Comparison of ENCODE assay signal across 9 mouse cellular contexts in the genomic region with DNA sequence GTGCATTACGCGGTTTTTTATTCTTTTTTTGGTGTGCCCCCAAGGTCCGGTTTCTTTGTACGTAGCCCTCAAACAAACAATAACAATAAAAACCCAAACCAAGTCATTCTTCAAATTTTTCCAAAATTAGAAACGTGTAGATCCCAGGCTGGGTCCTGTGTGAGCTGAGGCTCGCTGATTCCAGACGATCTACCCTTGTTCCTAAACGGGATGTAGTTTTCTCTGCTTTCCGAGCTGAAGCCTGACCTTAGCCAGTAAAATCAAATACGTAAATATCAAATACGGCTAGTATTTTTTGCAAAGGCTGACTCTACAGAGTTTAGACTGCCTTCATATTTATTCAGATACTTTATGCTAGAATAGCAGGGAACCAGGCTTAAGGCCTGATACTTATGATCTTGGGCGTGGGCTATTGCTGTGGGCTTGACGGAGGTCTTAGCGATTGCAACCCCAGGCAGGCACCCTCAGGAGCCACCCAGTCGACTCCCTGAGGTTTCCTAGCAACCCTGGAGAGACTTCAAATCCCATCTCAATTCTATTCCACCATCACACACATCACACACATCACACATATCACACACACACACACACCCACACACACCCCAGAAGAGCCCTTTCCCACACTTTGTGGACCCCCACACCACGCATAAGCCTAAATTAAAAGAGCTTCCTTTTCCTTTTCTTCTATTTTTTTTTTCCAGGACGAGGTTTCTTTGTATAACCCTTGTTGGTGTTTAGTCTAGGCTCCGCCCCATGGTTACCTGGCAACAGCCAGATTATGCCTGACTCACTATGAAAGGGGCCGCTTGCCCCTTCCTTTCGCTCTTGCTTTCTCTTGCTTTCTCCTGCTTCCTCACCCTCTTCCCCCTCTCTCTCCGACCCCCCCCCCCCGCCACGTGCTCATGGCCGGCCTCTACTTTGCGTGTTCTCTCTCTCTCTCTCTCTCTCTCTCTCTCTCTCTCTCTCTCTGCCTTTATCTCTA. TPM values are rescaled to one million over a fixed set of nuclear protein-coding genes. Genes with fewer than 3 reads are reported as not detected.
DNase-seq lines count a peak whose midpoint lies in the region; ATAC-seq lines count a peak whose summit lies in the region.
"Had no signal": no experiment of that assay in that cellular context is flagged by ENCODE, and none has a peak within 500 bp of the region (broad histone marks: within the 10 kb centered on the region; RNA-seq: fewer than 3 reads in every experiment).

No protein-coding gene starts in this region.

- 5% methylated on average over 21 of the region's 25 CpGs for WGBS in intestine, embryonic 16.5 days
- WGBS in limb, embryonic 11.5 days: 24% methylated on average over 24 of the region's 25 CpGs
- WGBS in midbrain, embryonic 13.5 days: 7% methylated on average over 23 of the region's 25 CpGs

- peak; percentile 73 for DNase-seq in layer of hippocampus, adult 11-12 months (ENCODE audit: low spot score)
- DNase-seq in layer of hippocampus, adult 9-10 months (ENCODE audit: low spot score): no peak
- peak; percentile 97 for DNase-seq in embryo, embryonic 10.5 days (ENCODE audit: low spot score)
- DNase-seq in limb, embryonic 11.5 days (ENCODE audit: low spot score): peak; percentile 86
- DNase-seq in spleen, adult 18-20 months: peak; percentile 51 to 73

- peak overlapping the region; percentile 70 for H3K9ac ChIP-seq in intestine, embryonic 16.5 days (ENCODE audit: low read depth, low read length)
- H3K9ac ChIP-seq in limb, embryonic 11.5 days (ENCODE audit: low read length): peak overlapping the region; percentile 61
- peak overlapping the region; percentile 65 for H3K9ac ChIP-seq in midbrain, embryonic 13.5 days (replicated peaks)

- H3K9me3 ChIP-seq in intestine, embryonic 16.5 days (ENCODE audit: control insufficient read depth, low read length): no peaks in the 10 kb centered on the region
- H3K9me3 ChIP-seq in limb, embryonic 11.5 days (ENCODE audit: control insufficient read depth, low read length): no peaks in the 10 kb centered on the region
- no peaks in the 10 kb centered on the region for H3K9me3 ChIP-seq in midbrain, embryonic 13.5 days

- H3K4me2 ChIP-seq in intestine, embryonic 16.5 days (ENCODE audit: low read depth, low read length): peak overlapping the region; percentile 61
- H3K4me2 ChIP-seq in limb, embryonic 11.5 days (ENCODE audit: low read depth, severe bottlenecking): peak overlapping the region; percentile 55
- H3K4me2 ChIP-seq in midbrain, embryonic 13.5 days (replicated peaks): peak overlapping the region; percentile 56

- no peaks in the 10 kb centered on the region for H3K36me3 ChIP-seq in intestine, embryonic 16.5 days (ENCODE audit: control insufficient read depth, insufficient read depth, low read length)
- H3K36me3 ChIP-seq in limb, embryonic 11.5 days (ENCODE audit: control insufficient read depth, insufficient read depth, low read length): no peaks in the 10 kb centered on the region
- no peaks in the 10 kb centered on the region for H3K36me3 ChIP-seq in midbrain, embryonic 13.5 days

- ATAC-seq in granulocyte monocyte progenitor cell, adult 5-6 weeks (replicated peaks; ENCODE audit: poor library complexity, severe bottlenecking): peak; percentile 30
- peak; percentile 24 for ATAC-seq in intestine, embryonic 16.5 days
- ATAC-seq in limb, embryonic 11.5 days (ENCODE audit: insufficient number of reproducible peaks, low FRiP score, low TSS enrichment, low read depth): no peak
- ATAC-seq in midbrain, embryonic 13.5 days: peak; percentile 78

- peaks cover 26% of the 10 kb centered on the region for H3K4me1 ChIP-seq in intestine, embryonic 16.5 days (ENCODE audit: control insufficient read depth, insufficient read depth, low read length)
- peaks cover 19% of the 10 kb centered on the region for H3K4me1 ChIP-seq in limb, embryonic 11.5 days (ENCODE audit: control insufficient read depth, insufficient read depth, low read length)
- peaks cover 28% of the 10 kb centered on the region for H3K4me1 ChIP-seq in midbrain, embryonic 13.5 days (replicated peaks)

- peak overlapping the region; percentile 34 for H3K4me3 ChIP-seq in intestine, embryonic 16.5 days (ENCODE audit: low read length)
- H3K4me3 ChIP-seq in limb, embryonic 11.5 days (ENCODE audit: low read depth, low read length): peak overlapping the region; percentile 17; the same call in 1 of the 2 replicates
- H3K4me3 ChIP-seq in midbrain, embryonic 13.5 days (replicated peaks): peak overlapping the region; percentile 34

- peak overlapping the region; percentile 99 for H3K27ac ChIP-seq in intestine, embryonic 16.5 days (ENCODE audit: low read length)
- H3K27ac ChIP-seq in limb, embryonic 11.5 days (replicated peaks; ENCODE audit: low read depth, low read length): peak overlapping the region; percentile 98
- H3K27ac ChIP-seq in midbrain, embryonic 13.5 days: peak overlapping the region; percentile 100

- H3K27me3 ChIP-seq in intestine, embryonic 16.5 days (replicated peaks; ENCODE audit: control insufficient read depth, insufficient read depth, low read length): no peaks in the 10 kb centered on the region
- H3K27me3 ChIP-seq in limb, embryonic 11.5 days (ENCODE audit: control insufficient read depth, insufficient read depth, low read length): no peaks in the 10 kb centered on the region
- no peaks in the 10 kb centered on the region for H3K27me3 ChIP-seq in midbrain, embryonic 13.5 days
- H3K27me3 ChIP-seq: Patski had no signal

RNA-seq across cellular contexts. Expression of a gene that starts 3.9 kb away (rescaled TPM):
- total RNA-seq in granulocyte monocyte progenitor cell, adult 5-6 weeks (2014; fragmentation: Nextera tagmentation): 126 and 139 TPM in 2 replicates
- total RNA-seq in granulocyte monocyte progenitor cell, adult 5-6 weeks (2017): 236 and 280 TPM in 2 replicates
- polyA plus RNA-seq in intestine, embryonic 16.5 days (2015; fragmentation: Nextera tagmentation; extraction: Ambion mirVana): 897 and 920 TPM in 2 replicates
- polyA plus RNA-seq in limb, embryonic 11.5 days (2014; fragmentation: Nextera tagmentation; extraction: Ambion mirVana): 979 and 1,019 TPM in 2 replicates
- 1,275 and 1,322 TPM in 2 replicates for polyA plus RNA-seq in midbrain, embryonic 13.5 days (2015; fragmentation: Nextera tagmentation; extraction: Ambion mirVana)

RNA-seq across cellular contexts. Expression of a gene that starts 4.8 kb away (rescaled TPM):
- total RNA-seq in granulocyte monocyte progenitor cell, adult 5-6 weeks (2014; fragmentation: Nextera tagmentation): 0.96 TPM in 1 of 2 replicates, not detected in the other
- 0.26 TPM in 1 of 2 replicates, not detected in the other for total RNA-seq in granulocyte monocyte progenitor cell, adult 5-6 weeks (2017)
- polyA plus RNA-seq in intestine, embryonic 16.5 days (2015; fragmentation: Nextera tagmentation; extraction: Ambion mirVana): 0.18 and 0.24 TPM in 2 replicates
- polyA plus RNA-seq in limb, embryonic 11.5 days (2014; fragmentation: Nextera tagmentation; extraction: Ambion mirVana): 0.28 TPM in 1 of 2 replicates, not detected in the other
- polyA plus RNA-seq in midbrain, embryonic 13.5 days (2015; fragmentation: Nextera tagmentation; extraction: Ambion mirVana): 0.39 and 0.89 TPM in 2 replicates

RNA-seq across cellular contexts. Expression of a gene that starts 40.0 kb away (rescaled TPM):
- 16.8 and 25.8 TPM in 2 replicates for total RNA-seq in granulocyte monocyte progenitor cell, adult 5-6 weeks (2014; fragmentation: Nextera tagmentation)
- 53.0 and 56.7 TPM in 2 replicates for total RNA-seq in granulocyte monocyte progenitor cell, adult 5-6 weeks (2017)
- polyA plus RNA-seq in intestine, embryonic 16.5 days (2015; fragmentation: Nextera tagmentation; extraction: Ambion mirVana): 8.3 and 10.2 TPM in 2 replicates
- 12.4 and 14.2 TPM in 2 replicates for polyA plus RNA-seq in limb, embryonic 11.5 days (2014; fragmentation: Nextera tagmentation; extraction: Ambion mirVana)
- 12.1 and 13.2 TPM in 2 replicates for polyA plus RNA-seq in midbrain, embryonic 13.5 days (2015; fragmentation: Nextera tagmentation; extraction: Ambion mirVana)

RNA-seq across cellular contexts. Expression of a gene that starts 47.5 kb away (rescaled TPM):
- 43.5 and 68.5 TPM in 2 replicates for total RNA-seq in granulocyte monocyte progenitor cell, adult 5-6 weeks (2014; fragmentation: Nextera tagmentation)
- total RNA-seq in granulocyte monocyte progenitor cell, adult 5-6 weeks (2017): 24.4 and 25.4 TPM in 2 replicates
- polyA plus RNA-seq in intestine, embryonic 16.5 days (2015; fragmentation: Nextera tagmentation; extraction: Ambion mirVana): 58.2 and 58.3 TPM in 2 replicates
- polyA plus RNA-seq in limb, embryonic 11.5 days (2014; fragmentation: Nextera tagmentation; extraction: Ambion mirVana): 36.9 and 39.3 TPM in 2 replicates
- polyA plus RNA-seq in midbrain, embryonic 13.5 days (2015; fragmentation: Nextera tagmentation; extraction: Ambion mirVana): 28.2 and 29.6 TPM in 2 replicates

RNA-seq across cellular contexts. Expression of a gene that starts 53.0 kb away (rescaled TPM):
- total RNA-seq in granulocyte monocyte progenitor cell, adult 5-6 weeks (2014; fragmentation: Nextera tagmentation): 80.2 and 145 TPM in 2 replicates
- 49.0 and 53.9 TPM in 2 replicates for total RNA-seq in granulocyte monocyte progenitor cell, adult 5-6 weeks (2017)
- 59.9 and 73.1 TPM in 2 replicates for polyA plus RNA-seq in intestine, embryonic 16.5 days (2015; fragmentation: Nextera tagmentation; extraction: Ambion mirVana)
- 27.7 and 30.3 TPM in 2 replicates for polyA plus RNA-seq in limb, embryonic 11.5 days (2014; fragmentation: Nextera tagmentation; extraction: Ambion mirVana)
- 22.1 and 22.8 TPM in 2 replicates for polyA plus RNA-seq in midbrain, embryonic 13.5 days (2015; fragmentation: Nextera tagmentation; extraction: Ambion mirVana)
